Mouse (Mus musculus): ENCODE measurements around the gene Yipf3. TPM values are rescaled to one million over a fixed set of nuclear protein-coding genes. Genes with fewer than 3 reads are reported as not detected.

The Yipf3 gene
- total RNA-seq (2014; rRNA removed; ENCODE audit: low replicate concordance) (16.0 and 21.3 TPM in 2 replicates), polyA plus RNA-seq (2015; fragmentation: Nextera tagmentation; extraction: Ambion mirVana) (68.5 and 78.4 TPM in 2 replicates)

DNA sequence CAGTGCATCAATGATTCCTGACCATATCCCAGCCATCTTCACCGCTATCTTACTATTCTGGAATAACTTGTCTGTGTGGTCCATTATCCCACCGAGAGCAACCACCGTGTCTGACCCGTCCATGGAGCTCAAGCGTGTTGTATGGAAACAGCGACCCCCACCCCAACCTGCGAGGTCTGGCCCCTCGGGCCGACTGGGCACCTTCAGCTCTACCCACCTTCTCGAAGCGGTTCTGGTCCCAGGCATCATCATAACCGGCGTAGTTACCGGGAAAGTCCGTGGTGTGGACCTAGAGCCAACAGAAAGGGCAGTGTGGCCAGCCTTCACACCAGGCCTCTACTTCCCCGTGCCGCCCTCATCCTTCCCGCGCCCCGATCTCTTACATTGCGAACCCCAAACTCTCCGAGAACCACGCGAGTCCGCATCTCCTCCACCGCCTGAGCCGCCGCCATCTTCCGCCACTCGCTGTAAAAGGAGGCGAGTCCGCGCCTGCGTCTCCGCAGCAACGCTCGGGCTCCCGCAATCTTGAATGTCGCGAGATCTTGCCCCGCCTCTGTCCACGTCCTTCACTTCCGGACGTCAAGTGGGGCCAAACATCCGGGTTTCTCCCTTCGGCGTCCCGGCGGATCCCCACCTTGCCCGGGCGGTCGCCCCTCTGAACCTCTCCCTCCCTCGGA, at the start of gene Yipf3, which contains the start of gene Polr1c:
Gene Yipf3, plus strand, starts transcription at position 569 of the 677 bp plus-strand sequence.
Gene Polr1c, minus strand, starts transcription at position 543 of the 677 bp plus-strand sequence.
- no peaks in the 10 kb centered on the region for H3K27me3 ChIP-seq (ENCODE audit: control insufficient read depth, insufficient read depth, low read length)
- under 1% methylated on average over 53 of the region's 53 CpGs for WGBS
- ATAC-seq (ENCODE audit: insufficient read depth, low read depth): peak; percentile 93
- H3K9me3 ChIP-seq (replicated peaks; ENCODE audit: control insufficient read depth, low read length): no peaks in the 10 kb centered on the region
- no peak for TF ChIP-seq CTCF (IDR thresholded peaks at IDR 0.05; ENCODE audit: low read depth)
- peak; percentile 85 for TF ChIP-seq EP300 (IDR thresholded peaks at IDR 0.05; ENCODE audit: low read depth)
- H3K36me3 ChIP-seq (replicated peaks; ENCODE audit: control insufficient read depth, insufficient read depth, low read length): peaks cover 61% of the 10 kb centered on the region
- H3K4me3 ChIP-seq (ENCODE audit: low read depth, low read length): peak within 1 kb of the TSS; percentile 85
- peak within 1 kb of the TSS; percentile 97 for H3K4me2 ChIP-seq (ENCODE audit: low read depth, low read length)
- H3K9ac ChIP-seq (replicated peaks; ENCODE audit: low read depth, low read length): peak within 1 kb of the TSS; percentile 96
- peak within 1 kb of the TSS; percentile 88 for H3K27ac ChIP-seq (ENCODE audit: low read depth)
- DNase-seq (ENCODE audit: low spot score): peak; percentile 96
- peaks cover 12% of the 10 kb centered on the region; the same call in 1 of the 2 replicates for H3K4me1 ChIP-seq (ENCODE audit: control insufficient read depth, insufficient read depth)

DNA sequence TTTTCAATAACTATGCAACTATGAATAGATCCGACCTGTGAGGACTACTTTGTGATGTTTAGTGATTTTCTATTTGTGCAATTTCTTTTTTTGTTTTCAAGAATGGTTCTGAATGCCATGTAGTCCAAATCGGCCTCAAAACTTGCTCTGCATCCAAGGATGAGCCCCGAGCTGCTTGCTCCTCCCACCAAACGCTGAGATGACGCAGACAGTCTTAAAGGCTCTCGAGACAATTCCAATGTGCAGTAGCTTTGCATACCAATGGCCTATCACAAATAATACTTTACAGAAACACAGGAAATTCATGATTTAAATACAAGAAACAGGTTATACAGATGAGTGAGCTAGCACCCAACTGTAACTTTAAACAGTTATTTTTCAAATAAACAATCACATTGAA, 46.7 kb upstream of the Yipf3 start:
- H3K9me3 ChIP-seq (replicated peaks; ENCODE audit: control insufficient read depth, low read length): no peaks in the 10 kb centered on the region
- peaks cover 19% of the 10 kb centered on the region for H3K4me1 ChIP-seq (ENCODE audit: control insufficient read depth, insufficient read depth)
- peak overlapping the region; percentile 90; the same call in 1 of the 2 replicates for H3K4me2 ChIP-seq (ENCODE audit: low read depth, low read length)
- no peak overlapping the region; the same call in 1 of the 2 replicates for H3K9ac ChIP-seq (replicated peaks; ENCODE audit: low read depth, low read length)
- H3K36me3 ChIP-seq (replicated peaks; ENCODE audit: control insufficient read depth, insufficient read depth, low read length): peaks cover 41% of the 10 kb centered on the region
- H3K27me3 ChIP-seq (ENCODE audit: control insufficient read depth, insufficient read depth, low read length): no peaks in the 10 kb centered on the region
- ATAC-seq (ENCODE audit: insufficient read depth, low read depth) (no peak), DNase-seq (ENCODE audit: low spot score) (no peak)
- WGBS: 50% methylated on average over 6 of the region's 6 CpGs
- TF ChIP-seq EP300 (IDR thresholded peaks at IDR 0.05; ENCODE audit: low read depth): no peak
- no peak for TF ChIP-seq CTCF (IDR thresholded peaks at IDR 0.05; ENCODE audit: low read depth)
- H3K27ac ChIP-seq (ENCODE audit: low read depth): no peak overlapping the region
- peak overlapping the region; percentile 89 for H3K4me3 ChIP-seq (ENCODE audit: low read depth, low read length)

DNA sequence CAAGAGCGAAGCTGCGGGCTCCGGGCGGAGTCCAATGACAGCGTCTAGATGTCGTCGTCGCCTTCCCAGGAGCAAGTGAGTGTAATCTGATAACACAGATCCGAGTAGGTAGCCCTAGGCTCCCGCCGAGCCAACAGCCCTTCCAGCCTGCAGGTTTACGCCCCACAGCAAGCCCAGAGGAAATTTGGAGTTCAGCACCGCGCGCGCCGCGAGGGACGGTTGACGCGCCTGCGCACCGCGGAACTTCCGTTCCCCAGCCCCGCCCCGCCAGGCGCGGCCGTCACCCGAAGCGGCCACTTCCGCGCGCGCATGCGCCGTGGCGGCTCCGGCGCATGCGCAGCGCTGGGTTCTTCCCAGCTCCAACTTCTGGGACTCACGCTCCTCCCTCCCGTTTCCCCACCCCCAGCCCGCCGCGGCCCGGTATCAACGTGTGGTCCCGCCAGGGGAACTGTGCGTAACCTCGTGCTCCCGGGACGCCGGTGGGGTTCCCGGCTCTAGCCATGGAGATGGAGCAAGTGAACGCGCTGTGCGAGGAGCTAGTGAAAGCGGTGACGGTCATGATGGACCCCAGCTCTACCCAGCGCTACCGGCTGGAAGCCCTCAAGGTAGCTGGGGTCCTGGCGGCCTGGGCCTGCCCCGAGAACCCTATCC, 45.3 kb upstream of the Yipf3 start, which contains the start of the genes Polh and Xpo5:
Gene Polh, minus strand, starts transcription at position 225 of the 651 bp plus-strand sequence.
Gene Xpo5, plus strand, starts transcription at position 362 of the 651 bp plus-strand sequence.
- Histone ChIP-seq H3K9ac (replicated peaks; ENCODE audit: low read depth, low read length) (peak within 1 kb of the TSS; percentile 88), H3K27me3 (ENCODE audit: control insufficient read depth, insufficient read depth, low read length) (no peaks in the 10 kb centered on the region), H3K27ac (ENCODE audit: low read depth) (peak within 1 kb of the TSS; percentile 79), H3K4me2 (ENCODE audit: low read depth, low read length) (peak within 1 kb of the TSS; percentile 90), H3K4me3 (ENCODE audit: low read depth, low read length) (peak within 1 kb of the TSS; percentile 89), H3K4me1 (ENCODE audit: control insufficient read depth, insufficient read depth) (peaks cover 19% of the 10 kb centered on the region), H3K36me3 (replicated peaks; ENCODE audit: control insufficient read depth, insufficient read depth, low read length) (peaks cover 41% of the 10 kb centered on the region), H3K9me3 (replicated peaks; ENCODE audit: control insufficient read depth, low read length) (no peaks in the 10 kb centered on the region)
- TF ChIP-seq EP300 (IDR thresholded peaks at IDR 0.05; ENCODE audit: low read depth) (no peak), CTCF (IDR thresholded peaks at IDR 0.05; ENCODE audit: low read depth) (no peak)
- ATAC-seq (ENCODE audit: insufficient read depth, low read depth) (peak; percentile 95), DNase-seq (ENCODE audit: low spot score) (peak; percentile 94)
- WGBS: under 1% methylated on average over 66 of the region's 66 CpGs

DNA sequence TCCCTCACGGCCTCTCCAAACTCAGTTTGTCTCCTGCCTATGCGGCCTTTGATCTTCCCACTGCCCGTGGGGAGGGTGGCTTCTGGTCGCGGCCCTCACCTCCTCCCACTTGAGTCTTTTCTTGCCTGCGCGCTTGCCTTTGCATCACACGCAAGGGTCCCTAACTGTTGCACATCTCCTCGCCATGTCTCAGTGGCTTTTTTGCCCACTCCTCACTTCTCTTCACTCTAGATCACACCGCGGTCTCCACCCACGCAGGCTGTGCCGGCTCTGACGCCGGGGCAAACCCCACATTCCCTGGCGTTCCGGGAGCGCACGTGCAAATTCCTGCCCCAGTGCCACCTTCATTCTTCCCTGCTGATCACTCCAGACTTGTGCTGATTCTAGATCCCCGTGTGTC, 44.8 kb upstream of the Yipf3 start:
- peak overlapping the region; percentile 88 for H3K9ac ChIP-seq (replicated peaks; ENCODE audit: low read depth, low read length)
- ATAC-seq (ENCODE audit: insufficient read depth, low read depth): peak; percentile 36
- peak overlapping the region; percentile 90 for H3K4me2 ChIP-seq (ENCODE audit: low read depth, low read length)
- peak; percentile 39 for DNase-seq (ENCODE audit: low spot score)
- peak overlapping the region; percentile 79 for H3K27ac ChIP-seq (ENCODE audit: low read depth)
- peaks cover 41% of the 10 kb centered on the region for H3K36me3 ChIP-seq (replicated peaks; ENCODE audit: control insufficient read depth, insufficient read depth, low read length)
- H3K9me3 ChIP-seq (replicated peaks; ENCODE audit: control insufficient read depth, low read length): no peaks in the 10 kb centered on the region
- peaks cover 19% of the 10 kb centered on the region for H3K4me1 ChIP-seq (ENCODE audit: control insufficient read depth, insufficient read depth)
- peak overlapping the region; percentile 89 for H3K4me3 ChIP-seq (ENCODE audit: low read depth, low read length)
- TF ChIP-seq EP300 (IDR thresholded peaks at IDR 0.05; ENCODE audit: low read depth): no peak
- no peak for TF ChIP-seq CTCF (IDR thresholded peaks at IDR 0.05; ENCODE audit: low read depth)
- WGBS: under 1% methylated on average over 19 of the region's 20 CpGs
- H3K27me3 ChIP-seq (ENCODE audit: control insufficient read depth, insufficient read depth, low read length): no peaks in the 10 kb centered on the region

DNA sequence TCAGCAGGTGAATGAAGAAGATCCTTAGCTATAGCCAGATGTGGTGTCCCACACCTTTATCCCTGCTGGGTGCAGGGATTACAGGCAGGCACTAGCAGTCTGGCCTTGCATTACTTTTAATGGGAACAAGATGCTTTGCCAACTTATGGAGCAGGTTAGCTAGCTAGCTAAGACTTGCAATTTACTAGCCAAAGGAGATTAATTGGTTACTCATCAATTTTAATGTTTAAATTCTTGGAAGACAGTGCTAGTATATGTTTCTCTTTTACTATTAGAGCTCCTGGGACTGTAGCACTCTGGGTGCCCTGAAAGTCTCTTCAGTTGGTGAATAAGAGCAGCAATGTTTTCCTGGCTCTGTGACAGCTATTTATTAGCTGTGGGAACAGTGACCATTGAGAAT, 41.2 kb upstream of the Yipf3 start:
- peaks cover 56% of the 10 kb centered on the region for H3K36me3 ChIP-seq (replicated peaks; ENCODE audit: control insufficient read depth, insufficient read depth, low read length)
- no peak overlapping the region for H3K9ac ChIP-seq (replicated peaks; ENCODE audit: low read depth, low read length)
- H3K27me3 ChIP-seq (ENCODE audit: control insufficient read depth, insufficient read depth, low read length): no peaks in the 10 kb centered on the region
- peaks cover 11% of the 10 kb centered on the region for H3K4me1 ChIP-seq (ENCODE audit: control insufficient read depth, insufficient read depth)
- DNase-seq (ENCODE audit: low spot score): no peak
- H3K9me3 ChIP-seq (replicated peaks; ENCODE audit: control insufficient read depth, low read length): no peaks in the 10 kb centered on the region
- TF ChIP-seq EP300 (IDR thresholded peaks at IDR 0.05; ENCODE audit: low read depth): no peak
- H3K27ac ChIP-seq (ENCODE audit: low read depth): no peak overlapping the region
- H3K4me3 ChIP-seq (ENCODE audit: low read depth, low read length): no peak overlapping the region
- no peak for ATAC-seq (ENCODE audit: insufficient read depth, low read depth)
- no peak overlapping the region for H3K4me2 ChIP-seq (ENCODE audit: low read depth, low read length)
